In genomic region chr11:41690682-41691081, GRCm38 (mm10) we compare ENCODE assay signal across 27 mouse cellular contexts.
DNase-seq lines count a peak whose midpoint lies in the region; ATAC-seq and TF ChIP-seq lines count a peak whose summit lies in the region.
"Had no signal": no experiment of that assay in that cellular context is flagged by ENCODE, and none has a peak within 500 bp of the region (broad histone marks: within the 10 kb centered on the region; RNA-seq: fewer than 3 reads in every experiment).

No protein-coding gene starts in this region.

- no peak overlapping the region for H3K27ac ChIP-seq in hindbrain, embryonic 10.5 days
- no peak overlapping the region for H3K27ac ChIP-seq in hindbrain, postnatal 0 days
- H3K27ac ChIP-seq in hindbrain, embryonic 12.5 days: no peak overlapping the region
- H3K27ac ChIP-seq in hindbrain, embryonic 13.5 days: no peak overlapping the region
- no peak overlapping the region for H3K27ac ChIP-seq in neural tube, embryonic 11.5 days (ENCODE audit: low read depth, low read length)
- H3K27ac ChIP-seq: embryonic facial prominence, embryonic 10.5 days; embryonic facial prominence, embryonic 12.5 days; forebrain, embryonic 13.5 days; forebrain, embryonic 15.5 days had no signal

- no peak for TF ChIP-seq CTCF in hindbrain, postnatal 0 days (IDR thresholded peaks at IDR 0.05; ENCODE audit: low read depth)

- peaks cover 9% of the 10 kb centered on the region; the same call in 1 of the 2 replicates for H3K4me1 ChIP-seq in hindbrain, embryonic 10.5 days (replicated peaks)
- no peaks in the 10 kb centered on the region for H3K4me1 ChIP-seq in hindbrain, postnatal 0 days (ENCODE audit: insufficient read depth, low read length)
- no peaks in the 10 kb centered on the region for H3K4me1 ChIP-seq in hindbrain, embryonic 12.5 days
- no peaks in the 10 kb centered on the region for H3K4me1 ChIP-seq in hindbrain, embryonic 13.5 days (replicated peaks)
- H3K4me1 ChIP-seq in neural tube, embryonic 11.5 days (ENCODE audit: control insufficient read depth, insufficient read depth, low read length): no peaks in the 10 kb centered on the region
- H3K4me1 ChIP-seq: embryonic facial prominence, embryonic 10.5 days; embryonic facial prominence, embryonic 12.5 days; forebrain, embryonic 13.5 days; forebrain, embryonic 15.5 days had no signal

- no peak for ATAC-seq in hindbrain, postnatal 0 days
- ATAC-seq in hindbrain, embryonic 12.5 days (ENCODE audit: low FRiP score): peak; percentile 71
- no peak for ATAC-seq in hindbrain, embryonic 13.5 days (ENCODE audit: low FRiP score)
- 0 out of 2 replicates have a peak, but pooled peaks have one; percentile 59 for ATAC-seq in neural tube, embryonic 11.5 days (ENCODE audit: insufficient read depth, low FRiP score, low TSS enrichment)
- ATAC-seq: activated CD4-positive, CD25-positive, alpha-beta regulatory T cell, adult 4 months; CD4-positive, CD25-positive, alpha-beta regulatory T cell, adult 4 months; forebrain, embryonic 13.5 days; forebrain, embryonic 15.5 days; forebrain, postnatal 0 days; Patski had no signal

- H3K9ac ChIP-seq in hindbrain, postnatal 0 days (replicated peaks; ENCODE audit: low read length): no peak overlapping the region
- H3K9ac ChIP-seq in hindbrain, embryonic 12.5 days: no peak overlapping the region
- no peak overlapping the region for H3K9ac ChIP-seq in hindbrain, embryonic 13.5 days
- H3K9ac ChIP-seq in neural tube, embryonic 11.5 days (ENCODE audit: low read length): no peak overlapping the region
- H3K9ac ChIP-seq: embryonic facial prominence, embryonic 12.5 days; forebrain, embryonic 13.5 days; forebrain, embryonic 15.5 days; forebrain, postnatal 0 days had no signal

- H3K36me3 ChIP-seq in hindbrain, embryonic 10.5 days: no peaks in the 10 kb centered on the region
- H3K36me3 ChIP-seq in hindbrain, postnatal 0 days (ENCODE audit: insufficient read depth, low read length): no peaks in the 10 kb centered on the region
- no peaks in the 10 kb centered on the region for H3K36me3 ChIP-seq in hindbrain, embryonic 12.5 days
- H3K36me3 ChIP-seq in hindbrain, embryonic 13.5 days: no peaks in the 10 kb centered on the region
- H3K36me3 ChIP-seq in neural tube, embryonic 11.5 days (ENCODE audit: control insufficient read depth, insufficient read depth, low read length): no peaks in the 10 kb centered on the region
- H3K36me3 ChIP-seq: embryonic facial prominence, embryonic 10.5 days; embryonic facial prominence, embryonic 12.5 days; forebrain, embryonic 15.5 days; G1E had no signal

- 54% methylated on average over 3 of the region's 3 CpGs for WGBS in hindbrain, embryonic 10.5 days
- WGBS in hindbrain, postnatal 0 days: 46% methylated on average over 3 of the region's 3 CpGs
- WGBS in hindbrain, embryonic 12.5 days: 53% methylated on average over 3 of the region's 3 CpGs
- WGBS in hindbrain, embryonic 13.5 days: 37% methylated on average over 3 of the region's 3 CpGs
- 56% methylated on average over 3 of the region's 3 CpGs for WGBS in neural tube, embryonic 11.5 days

- H3K27me3 ChIP-seq in hindbrain, embryonic 10.5 days (ENCODE audit: insufficient read depth, poor library complexity, severe bottlenecking): no peaks in the 10 kb centered on the region
- H3K27me3 ChIP-seq in hindbrain, postnatal 0 days (ENCODE audit: insufficient read depth, low read length): no peaks in the 10 kb centered on the region
- no peaks in the 10 kb centered on the region for H3K27me3 ChIP-seq in hindbrain, embryonic 12.5 days
- H3K27me3 ChIP-seq in hindbrain, embryonic 13.5 days: no peaks in the 10 kb centered on the region
- H3K27me3 ChIP-seq in neural tube, embryonic 11.5 days (ENCODE audit: control insufficient read depth, insufficient read depth, low read length): no peaks in the 10 kb centered on the region
- H3K27me3 ChIP-seq: CH12.LX; embryonic facial prominence, embryonic 12.5 days; forebrain, embryonic 13.5 days; forebrain, embryonic 15.5 days; Patski had no signal

- H3K4me3 ChIP-seq in hindbrain, embryonic 10.5 days: no peak overlapping the region
- H3K4me3 ChIP-seq in hindbrain, postnatal 0 days (ENCODE audit: low read length): no peak overlapping the region
- H3K4me3 ChIP-seq in hindbrain, embryonic 12.5 days: no peak overlapping the region
- no peak overlapping the region for H3K4me3 ChIP-seq in hindbrain, embryonic 13.5 days
- no peak overlapping the region for H3K4me3 ChIP-seq in neural tube, embryonic 11.5 days (ENCODE audit: low read depth, low read length)
- H3K4me3 ChIP-seq: embryonic facial prominence, embryonic 10.5 days; embryonic facial prominence, embryonic 12.5 days; forebrain, embryonic 13.5 days; forebrain, embryonic 15.5 days had no signal

- H3K9me3 ChIP-seq in hindbrain, embryonic 10.5 days: 0 out of 2 replicates have a peak, but pooled peaks cover 3% of the 10 kb centered on the region
- no peaks in the 10 kb centered on the region for H3K9me3 ChIP-seq in hindbrain, postnatal 0 days (ENCODE audit: low read length)
- no peaks in the 10 kb centered on the region for H3K9me3 ChIP-seq in hindbrain, embryonic 12.5 days (replicated peaks)
- H3K9me3 ChIP-seq in hindbrain, embryonic 13.5 days: no peaks in the 10 kb centered on the region
- H3K9me3 ChIP-seq in neural tube, embryonic 11.5 days (ENCODE audit: control insufficient read depth, low read length): no peaks in the 10 kb centered on the region
- H3K9me3 ChIP-seq: embryonic facial prominence, embryonic 10.5 days; embryonic facial prominence, embryonic 12.5 days; forebrain, embryonic 13.5 days; forebrain, embryonic 15.5 days; G1E had no signal

- DNase-seq in embryo, embryonic 10.5 days (ENCODE audit: low spot score): peak; percentile 36
- no peak for DNase-seq in embryo, embryonic 9.5 days (ENCODE audit: extremely low spot score)
- peak; percentile 8 for DNase-seq in hindbrain, embryonic 10.5 days (ENCODE audit: low spot score)
- DNase-seq in hindbrain, postnatal 0 days (ENCODE audit: low spot score): no peak
- no peak for DNase-seq in neural tube, embryonic 11.5 days (ENCODE audit: low spot score)
- no peak for DNase-seq in neural tube, embryonic 10.5 days (ENCODE audit: extremely low spot score, low spot score)
- DNase-seq: adrenal gland, adult 8-10 months; adrenal gland, postnatal 14 days; adrenal gland, postnatal 36 days; B cell, adult 2 months; cerebellum, adult 11-12 months; cerebellum, adult 2 months; cerebellum, adult 9-10 months; cerebellum, postnatal 10 days; cerebellum, postnatal 25 days; forebrain, postnatal 0 days had no signal

- no peak overlapping the region for H3K4me2 ChIP-seq in hindbrain, postnatal 0 days (ENCODE audit: low read depth, low read length)
- no peak overlapping the region for H3K4me2 ChIP-seq in hindbrain, embryonic 12.5 days (replicated peaks)
- H3K4me2 ChIP-seq in hindbrain, embryonic 13.5 days: no peak overlapping the region
- H3K4me2 ChIP-seq in neural tube, embryonic 11.5 days (ENCODE audit: low read depth): no peak overlapping the region
- H3K4me2 ChIP-seq: embryonic facial prominence, embryonic 12.5 days; forebrain, embryonic 13.5 days; forebrain, embryonic 15.5 days had no signal

Comparison
In these comparisons a context has a peak if more than half of its experiments do, and no peak if none do; other contexts are left out.
1. DNase-seq: peak in embryo, embryonic 10.5 days (single experiment) and hindbrain, embryonic 10.5 days (single experiment); none in embryo, embryonic 9.5 days (single experiment), hindbrain, postnatal 0 days (single experiment), neural tube, embryonic 11.5 days (single experiment) and neural tube, embryonic 10.5 days (single experiment).
2. ATAC-seq: peak in hindbrain, embryonic 12.5 days (single experiment) and neural tube, embryonic 11.5 days (single experiment); none in hindbrain, postnatal 0 days (single experiment) and hindbrain, embryonic 13.5 days (single experiment).